Mouse (Mus musculus) erythroid progenitor cell, adult 5-6 weeks (primary cell): ENCODE measurements at regions not wholly inside any gene's neighbourhood (a gene's known extent, or its start where the extent isn't known, plus 50 kb on each side); places are given as distances from the start of the nearest gene placed in this dataset.
A peak's percentile ranks its signal among the peaks of the same experiment; 100 is the strongest.

Experiments
- ATAC-seq: replicated peaks from 2 replicates; pipeline ENCODE4 v1.8.0; 2016; ENCODE audit warnings: moderate number of reproducible peaks, mild to moderate bottlenecking, moderate TSS enrichment, inconsistent platforms; ENCODE audit not compliant: poor library complexity, low FRiP score, severe bottlenecking

DNA sequence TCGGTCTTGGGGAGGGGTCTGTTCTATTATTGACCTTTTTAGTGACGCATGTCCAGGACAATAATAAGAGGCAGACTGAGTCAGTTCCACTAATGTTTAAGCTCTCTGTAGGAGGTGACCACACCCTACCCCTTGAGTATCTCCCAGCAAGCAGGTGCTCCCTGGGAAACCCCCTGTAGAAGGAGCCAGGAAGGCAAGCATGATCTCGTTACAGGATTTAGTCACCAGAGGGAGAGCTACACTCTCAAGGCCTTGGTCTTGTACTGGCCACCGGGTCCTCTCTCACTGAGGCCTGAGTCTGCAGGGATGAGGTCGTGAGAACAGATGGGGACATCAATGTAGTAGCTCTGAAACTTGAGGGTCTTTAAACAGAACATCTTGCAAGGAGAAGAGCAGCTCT, 55.3 kb upstream of the Ccnd2 start:
- ATAC-seq = no peak

DNA sequence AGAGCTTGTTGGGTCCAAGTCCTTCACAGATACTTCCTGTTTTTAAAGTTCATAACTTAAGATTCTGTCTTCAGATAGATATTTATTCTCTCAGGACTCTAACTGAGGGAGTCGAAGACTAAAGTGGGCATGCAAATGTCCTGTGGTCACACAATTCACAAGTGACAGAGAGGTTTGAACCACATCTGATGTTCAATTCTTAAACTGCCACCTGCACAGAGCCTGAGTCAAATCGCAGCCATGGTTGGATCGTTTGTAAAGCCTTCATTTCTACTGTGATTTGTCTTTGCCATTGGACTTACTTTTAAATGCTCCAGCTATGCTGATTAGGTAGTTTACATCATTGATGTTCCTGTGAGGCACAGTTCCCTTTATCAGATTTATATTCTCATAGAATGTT, 61.4 kb upstream of the Ccnd2 start:
- ATAC-seq = no peak

DNA sequence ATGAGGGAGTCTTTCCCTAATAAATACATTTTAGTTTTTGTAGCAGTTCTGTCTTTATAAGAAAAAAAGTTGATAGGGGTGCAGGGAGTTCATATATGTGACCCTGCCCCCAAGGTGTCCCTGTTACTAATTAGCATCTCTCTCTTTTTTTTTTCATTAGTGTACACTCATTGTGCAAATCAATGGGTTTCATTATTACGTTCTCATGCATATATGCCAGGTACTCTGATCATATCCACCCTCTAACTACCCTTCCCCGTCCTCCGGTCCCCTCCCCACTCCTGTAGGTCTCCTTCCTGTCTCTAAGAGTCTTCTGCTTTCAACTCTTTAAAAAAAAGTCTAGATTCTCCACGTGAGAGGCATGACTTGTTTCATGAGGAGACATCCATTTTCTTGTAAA, 63.9 kb upstream of the Ccnd2 start:
- no peak for ATAC-seq

DNA sequence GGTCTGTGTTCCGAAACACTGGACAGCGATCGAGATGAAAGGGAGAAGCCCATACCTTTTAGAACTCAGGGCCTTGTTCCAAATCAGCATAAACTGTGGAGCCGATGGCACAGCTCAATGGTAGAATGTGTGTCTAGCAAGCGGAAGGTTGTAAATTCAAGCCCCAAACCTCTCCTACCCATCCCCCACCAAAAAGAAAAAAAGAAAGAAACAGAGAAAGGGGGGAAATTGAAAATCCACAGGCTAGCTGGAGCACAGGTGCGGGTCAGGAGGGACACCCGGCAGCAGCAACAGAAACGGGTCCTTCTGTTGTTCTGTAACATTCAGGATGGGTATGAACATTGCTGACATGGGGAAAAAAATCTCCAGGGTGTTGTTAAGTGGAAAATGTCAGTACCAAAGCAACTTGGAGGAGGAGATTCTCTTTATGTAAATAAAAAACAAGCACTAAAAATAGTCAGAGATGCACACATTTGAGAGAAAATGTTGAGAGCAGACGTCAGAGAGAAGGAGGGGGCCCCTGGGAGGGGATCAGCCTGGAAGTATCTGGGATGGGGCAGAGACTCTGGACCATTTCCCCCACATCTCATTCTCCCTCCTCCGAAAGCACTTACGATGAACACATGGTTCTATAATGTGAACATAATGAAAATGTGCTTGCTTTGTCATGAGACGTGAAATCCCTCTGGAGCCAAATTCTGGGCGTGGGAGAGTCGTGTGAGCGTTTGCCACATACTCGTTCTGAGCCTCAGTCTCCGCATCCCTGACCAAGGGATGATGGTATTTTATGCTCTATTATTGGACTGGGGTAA, 66.8 kb upstream of the Ccnd2 start:
- no peak for ATAC-seq

DNA sequence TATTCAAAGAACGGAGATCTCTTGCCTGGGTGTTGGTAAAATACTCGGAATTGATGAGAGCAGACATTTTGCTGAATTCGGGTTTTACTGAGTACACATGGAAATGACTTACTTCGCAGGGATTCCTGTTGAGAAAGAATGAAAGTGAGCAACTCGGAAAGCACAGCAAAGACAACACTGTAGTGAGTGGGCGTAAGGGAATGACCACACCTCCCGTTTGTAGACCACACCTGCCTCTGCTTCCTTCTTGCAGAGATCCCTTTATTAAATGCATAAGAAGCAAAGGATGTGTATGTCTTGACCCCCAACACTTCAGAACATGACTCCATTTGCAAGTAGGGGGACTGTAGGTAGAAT, 67.4 kb upstream of the Ccnd2 start:
- no peak for ATAC-seq

DNA sequence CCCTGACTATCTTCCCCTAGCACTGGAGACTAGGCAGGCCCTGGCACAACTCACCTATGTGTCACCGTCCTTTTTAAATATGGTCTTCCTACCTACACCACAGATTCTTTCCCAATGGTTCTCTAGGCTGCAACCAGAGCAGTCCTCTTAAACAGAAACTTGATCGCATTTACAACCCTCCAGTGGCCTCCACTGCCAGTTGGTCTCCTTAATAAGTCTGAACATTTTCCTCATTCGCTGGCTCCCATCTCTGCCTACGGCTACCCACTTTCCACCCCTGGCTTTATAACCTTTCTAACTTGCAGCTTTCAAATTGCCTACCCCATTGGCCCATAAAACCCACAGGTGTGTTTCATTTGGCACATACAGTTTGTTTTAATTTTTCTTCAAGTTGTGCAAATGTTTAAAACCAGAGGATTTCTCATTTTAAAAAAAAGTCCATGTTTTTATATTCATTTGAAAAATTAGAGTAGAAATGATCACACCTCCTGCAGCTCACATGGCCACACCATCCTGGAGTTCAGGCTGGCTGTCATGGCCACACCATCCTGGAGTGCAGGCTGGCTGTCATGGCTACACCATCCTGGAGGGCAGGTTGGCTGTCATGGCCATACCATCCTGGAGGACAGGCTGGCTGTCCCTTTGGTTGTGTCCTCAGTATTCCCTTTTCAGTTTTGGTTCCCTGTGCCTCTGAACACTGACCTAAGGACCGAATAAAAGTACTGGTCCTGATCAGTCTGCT, 74.4 kb upstream of the Ccnd2 start:
- ATAC-seq = no peak

DNA sequence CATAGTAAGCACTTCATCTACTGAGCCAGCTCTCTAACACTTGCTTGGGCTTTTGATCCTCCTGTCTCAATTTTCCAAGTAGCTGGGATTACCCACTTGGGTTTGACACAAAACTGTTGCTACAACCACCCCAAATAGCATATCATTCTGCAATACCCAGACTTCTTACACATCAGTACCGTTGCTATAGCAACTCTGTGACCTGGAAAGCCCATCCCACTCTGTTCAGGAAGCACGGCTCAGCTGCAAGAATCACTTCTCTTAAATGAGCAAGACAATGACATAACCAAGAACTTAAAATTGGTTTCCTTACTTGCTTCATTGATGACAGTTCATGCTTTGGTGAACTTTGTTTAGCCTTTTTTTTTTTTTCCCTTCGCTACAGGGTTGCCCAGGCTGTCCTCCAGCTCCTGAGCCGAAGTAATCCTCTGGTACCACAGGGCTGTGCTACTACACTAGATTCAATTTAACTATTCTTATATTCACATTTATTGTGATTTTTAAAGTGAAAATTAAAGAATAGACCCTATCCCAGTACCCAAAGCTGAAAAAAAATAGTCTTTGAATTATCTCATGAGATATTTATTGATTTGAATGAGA, 84.6 kb upstream of the Ccnd2 start:
- ATAC-seq = no peak

DNA sequence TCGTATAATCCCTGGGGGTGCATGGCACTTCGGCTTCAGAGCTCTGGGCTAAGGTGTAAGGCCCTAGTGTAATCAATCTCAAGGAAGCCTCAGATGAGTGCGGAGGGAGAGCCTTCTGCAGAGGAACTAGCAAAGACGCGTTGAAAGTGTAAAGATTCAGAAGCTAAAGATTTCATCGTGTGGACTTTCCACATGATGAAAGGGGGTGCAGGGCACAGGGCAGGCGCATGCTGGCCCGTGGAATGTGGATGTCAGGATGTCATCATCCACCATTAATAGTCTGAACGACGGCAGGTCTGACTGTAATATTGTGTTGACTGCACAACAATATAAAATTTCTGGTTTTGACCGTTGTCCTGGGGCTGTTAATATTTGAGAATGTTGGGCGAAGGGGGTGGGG, 85.2 kb upstream of the Ccnd2 start:
- no peak for ATAC-seq

DNA sequence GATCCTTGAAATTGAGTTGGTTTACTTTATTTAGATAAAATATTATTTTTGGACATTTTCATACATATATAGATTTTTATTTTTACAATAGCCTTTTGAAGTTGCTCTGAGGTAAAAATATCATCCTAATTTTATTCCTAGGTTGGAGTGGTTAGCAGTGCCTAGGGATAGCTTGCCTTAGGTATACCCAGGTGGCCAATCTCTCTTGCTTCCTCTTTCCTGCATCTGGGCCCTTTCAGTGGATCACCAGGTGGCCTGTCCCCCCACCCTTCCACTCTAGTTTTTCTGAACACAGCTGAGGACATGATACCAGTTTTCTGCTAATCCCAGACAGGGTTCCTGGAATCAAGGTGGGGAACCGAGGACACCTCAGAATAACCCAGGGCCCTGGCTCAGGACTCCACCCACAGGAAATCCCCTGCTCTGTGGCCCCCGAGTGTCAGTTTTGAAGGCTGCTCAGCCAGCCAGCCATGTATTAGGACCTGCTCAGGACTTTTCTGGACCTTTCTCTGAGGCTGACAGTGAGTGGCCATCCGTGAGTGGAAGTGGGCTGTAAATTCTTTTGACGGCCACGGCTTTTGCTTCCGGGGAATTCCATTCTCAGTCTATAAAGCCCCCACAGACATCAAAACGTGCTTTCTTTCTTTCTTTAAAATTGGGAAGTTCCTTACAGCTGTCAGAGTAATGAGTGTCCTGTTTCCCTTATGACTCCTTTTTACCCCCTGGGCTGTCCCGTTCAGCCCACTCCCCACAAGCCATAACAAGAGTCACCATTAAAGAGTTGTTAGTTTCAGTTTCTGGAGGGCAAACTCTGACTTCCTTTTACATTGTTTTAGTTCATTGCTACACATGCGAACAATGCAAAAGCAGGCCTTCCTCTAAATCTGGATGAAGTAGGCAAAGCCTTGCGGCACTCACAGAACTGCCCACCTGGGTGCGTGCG, 87.8 kb upstream of the Ccnd2 start:
- ATAC-seq = no peak

DNA sequence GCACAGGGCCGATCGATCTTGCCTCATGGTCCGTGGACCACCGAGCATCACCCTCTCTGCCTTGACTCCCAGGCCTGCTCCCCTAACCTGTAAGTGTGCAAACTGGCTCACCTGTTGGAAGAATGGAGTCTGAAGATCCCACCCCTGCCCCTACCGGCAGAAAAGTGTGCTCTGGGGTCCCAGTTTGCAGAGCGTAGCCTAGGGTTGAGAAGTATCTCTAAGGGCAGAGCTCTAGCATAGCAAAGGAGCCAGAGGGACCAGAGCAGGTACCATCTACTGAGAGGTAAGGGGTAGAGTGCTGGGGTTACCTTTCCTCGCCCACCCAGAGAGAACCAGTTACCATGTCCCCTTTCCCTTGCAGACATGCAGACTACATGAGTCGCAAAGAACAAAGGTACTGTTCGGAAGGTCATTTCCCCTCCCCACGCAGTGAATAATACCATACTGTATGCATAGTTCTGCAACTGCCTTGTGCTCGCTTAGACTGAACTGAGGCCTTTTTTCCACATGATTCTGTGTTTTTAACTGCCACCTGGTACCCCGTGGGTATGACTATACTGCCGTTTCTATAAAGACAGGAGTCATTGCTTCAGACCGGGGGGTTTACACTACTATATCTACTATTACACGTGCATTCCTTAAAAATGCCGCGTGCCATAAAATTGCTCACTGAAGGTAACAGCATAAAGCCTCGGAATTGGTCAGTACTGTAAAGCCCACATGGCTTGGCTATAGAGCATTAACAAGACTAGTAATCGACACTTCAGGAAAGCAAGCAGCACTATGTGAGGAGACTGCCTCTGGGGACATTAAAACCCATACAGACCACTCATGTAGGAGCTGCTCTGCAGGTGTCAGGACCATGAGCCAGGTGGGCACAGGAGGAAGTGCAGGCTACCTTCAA, 88.7 kb upstream of the Ccnd2 start:
- ATAC-seq = no peak

DNA sequence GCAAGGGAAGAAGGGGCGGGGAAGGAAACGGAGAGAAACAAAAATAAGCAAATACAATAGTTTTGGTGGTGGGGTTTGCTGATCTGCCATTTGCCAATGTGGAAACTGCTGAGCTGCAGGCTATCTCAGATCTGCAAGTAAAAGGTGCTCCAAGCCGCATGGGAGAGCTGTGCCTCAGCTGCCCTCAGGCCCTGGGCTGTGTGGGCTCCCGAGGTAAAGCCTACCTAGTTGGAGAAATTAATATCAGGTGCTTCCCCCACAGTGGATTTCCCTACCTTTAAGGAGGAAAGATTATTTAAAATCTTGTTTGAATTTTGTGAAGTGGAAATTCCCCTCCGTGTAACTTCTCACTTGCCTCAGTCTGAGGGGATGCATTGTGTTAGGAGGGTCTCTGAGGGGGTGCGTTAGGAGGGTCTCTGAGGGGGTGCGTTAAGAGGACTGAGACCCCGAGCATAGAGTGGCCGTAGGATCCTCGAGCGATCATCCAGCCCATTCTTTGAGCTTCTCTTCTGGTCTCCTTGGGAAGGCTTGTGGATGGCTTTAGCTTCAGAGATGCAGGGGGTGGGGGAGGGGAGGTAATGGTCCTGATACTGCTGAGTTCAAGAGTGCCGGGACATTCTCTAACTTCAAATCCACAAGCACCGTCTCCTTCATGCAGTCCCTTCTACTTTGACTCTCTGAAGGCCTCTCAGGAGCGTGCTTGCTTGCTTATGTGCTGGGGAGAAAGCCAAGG, 89.9 kb upstream of the Ccnd2 start:
- no peak for ATAC-seq

DNA sequence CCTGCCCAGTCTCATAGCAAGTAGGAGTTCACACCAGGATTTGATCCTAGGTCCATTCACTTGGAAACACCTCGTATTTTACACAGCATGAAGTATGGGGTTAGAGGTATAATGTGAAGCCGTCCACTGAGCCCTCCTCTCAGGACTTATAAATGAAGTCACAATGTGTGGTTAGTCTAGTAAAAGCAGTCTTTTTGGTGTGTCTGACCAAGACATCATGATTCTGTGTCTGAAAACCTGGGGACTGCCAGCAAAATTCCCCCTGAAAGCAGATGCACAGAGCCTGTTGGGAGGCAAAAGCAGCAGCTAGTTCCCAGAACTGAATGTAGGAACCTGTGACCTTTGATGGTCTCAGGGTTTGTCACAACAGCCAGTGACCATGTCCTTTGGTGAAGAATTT, 91.0 kb upstream of the Ccnd2 start:
- ATAC-seq = no peak

DNA sequence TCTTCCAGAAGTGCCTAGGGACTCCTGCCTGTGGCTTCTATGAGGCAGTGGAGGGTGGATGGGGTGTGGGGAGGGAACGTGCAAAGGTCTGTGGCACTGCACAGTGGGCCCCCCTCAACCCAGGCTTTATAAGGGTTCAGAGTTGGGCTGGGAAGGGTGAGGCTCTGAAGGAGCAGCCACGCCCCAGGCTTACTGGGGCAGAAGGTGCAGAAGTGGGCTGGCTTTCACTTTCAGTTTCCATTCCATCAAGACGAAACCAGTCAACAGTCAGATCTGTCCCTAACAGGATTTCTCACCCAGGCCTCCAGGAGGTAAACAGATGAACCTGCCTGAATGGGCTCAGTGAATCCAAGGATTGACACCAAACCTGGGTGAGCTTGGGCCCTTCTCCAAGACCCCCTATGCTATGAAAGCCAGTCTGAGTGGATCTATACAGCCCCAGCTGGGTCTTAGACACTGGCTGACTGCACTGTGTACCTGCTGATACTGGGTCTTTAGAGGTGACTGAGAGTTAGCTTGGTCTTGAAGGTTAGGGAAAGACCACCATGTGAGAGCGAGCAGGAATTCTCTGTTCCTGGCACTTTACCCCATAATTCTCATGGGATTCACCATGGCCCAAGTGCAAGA, 93.9 kb upstream of the Ccnd2 start:
- peak; percentile 94 for ATAC-seq

DNA sequence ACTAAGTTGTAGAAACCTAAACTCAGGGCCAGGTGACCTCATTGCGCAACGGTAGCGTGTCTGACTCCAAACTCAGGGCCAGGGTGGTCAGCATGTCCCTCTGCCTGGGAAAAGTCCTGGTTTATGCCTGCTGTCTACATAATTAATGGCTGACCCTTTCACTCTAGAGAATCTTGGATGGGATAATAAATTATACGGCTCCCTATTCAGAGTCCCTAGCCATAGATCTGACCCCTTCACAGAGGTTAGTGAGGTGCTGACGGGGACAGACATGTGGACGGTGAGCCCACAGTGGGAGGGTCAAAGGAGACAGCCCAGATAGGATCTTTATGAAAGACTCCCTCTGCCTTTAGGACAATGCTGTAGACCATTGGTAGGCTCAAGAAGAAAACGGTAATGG, 94.7 kb upstream of the Ccnd2 start:
- no peak for ATAC-seq

DNA sequence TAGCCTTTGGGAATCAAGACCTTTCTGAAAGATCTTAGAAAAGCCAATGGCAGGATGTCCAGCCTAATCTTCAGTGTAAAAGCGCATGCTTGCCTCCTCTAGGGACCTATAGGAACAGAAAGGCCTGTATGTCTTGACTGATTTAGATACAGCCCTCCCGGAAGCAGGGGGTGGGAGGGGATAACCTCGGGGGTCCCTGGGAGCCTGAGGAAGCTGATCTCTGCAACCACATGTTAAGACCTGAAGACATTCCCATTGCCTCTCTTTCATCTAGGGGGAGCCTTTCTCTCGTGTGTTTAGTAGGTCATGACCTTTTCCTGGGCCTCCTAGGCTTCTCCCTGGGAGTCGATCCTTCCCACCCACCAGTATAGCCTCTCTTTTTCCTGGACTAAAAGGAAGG, 95.3 kb upstream of the Ccnd2 start:
- ATAC-seq = no peak

DNA sequence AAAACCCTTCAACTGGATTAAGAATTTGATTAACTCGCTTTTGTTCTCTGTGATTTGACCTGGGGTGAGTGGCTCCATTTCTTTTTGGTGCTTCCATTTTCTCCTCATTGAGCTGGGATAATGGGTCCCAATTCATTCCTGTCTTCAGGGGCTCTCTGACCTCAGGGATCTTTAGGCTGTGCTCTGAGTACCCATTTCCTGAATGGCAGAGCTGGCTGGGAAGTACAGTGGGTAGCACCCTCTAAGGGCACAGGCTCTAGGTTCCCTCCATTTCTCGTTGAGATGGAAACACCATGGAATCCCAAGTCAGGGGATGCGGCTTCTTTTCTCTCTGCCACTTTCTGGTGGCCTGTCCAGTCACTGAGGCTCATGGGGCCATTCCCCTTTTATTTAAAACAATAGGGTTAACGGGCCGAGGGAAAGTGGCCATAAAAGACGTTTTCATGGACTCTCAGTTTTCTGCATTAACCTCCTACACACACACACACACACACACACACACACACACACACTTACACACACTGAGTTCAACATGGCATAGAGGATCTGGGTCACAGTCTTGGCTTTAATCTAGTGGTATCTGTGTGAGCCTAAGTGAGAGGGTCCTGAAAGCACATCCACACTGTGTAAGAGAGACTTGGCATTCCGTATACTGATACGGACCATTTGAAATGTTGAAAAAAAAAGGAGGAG, 98.3 kb upstream of the Ccnd2 start:
- ATAC-seq = no peak

DNA sequence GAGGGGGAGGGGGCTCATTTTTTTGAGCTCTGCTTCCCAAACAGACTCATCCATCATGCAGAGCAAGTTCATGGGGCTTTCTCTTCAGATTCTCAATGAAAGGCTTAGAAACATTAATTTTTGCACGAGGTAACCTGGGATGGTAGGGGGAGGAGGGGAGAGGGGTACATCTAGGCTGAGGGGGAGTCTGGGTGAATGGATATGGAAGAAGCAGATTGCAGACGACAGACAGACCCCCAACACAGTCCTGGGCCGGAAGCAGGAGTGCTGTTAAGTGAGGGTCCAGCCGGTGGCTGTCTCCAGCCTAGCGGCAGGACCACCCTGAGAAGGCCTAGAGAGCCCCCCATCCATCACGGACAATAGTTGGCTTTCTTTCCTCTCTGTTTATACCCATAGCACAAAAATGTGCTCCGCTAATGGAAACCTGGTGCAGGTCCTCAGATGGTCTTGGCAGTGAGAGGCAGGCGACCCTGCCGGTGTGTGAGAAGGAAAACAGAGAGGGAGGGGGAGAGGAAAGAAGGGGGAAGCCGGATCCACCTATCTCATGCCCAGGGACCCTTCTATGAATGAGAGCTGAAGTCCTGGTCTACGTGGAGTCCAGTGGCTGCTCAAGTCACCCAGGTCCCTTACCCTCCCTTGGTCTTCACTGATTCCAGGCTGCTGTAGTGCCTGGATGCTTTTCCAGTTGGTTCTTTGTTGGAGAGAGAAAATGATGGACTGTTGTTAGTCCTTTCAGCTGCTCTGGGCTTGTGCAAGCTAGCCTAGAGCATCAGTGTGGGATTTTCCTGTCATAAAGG, 99.1 kb upstream of the Ccnd2 start:
- no peak for ATAC-seq
